Mouse (Mus musculus) limb, embryonic 12.5 days (tissue): ENCODE measurements around the gene Arid5b. TPM values are rescaled to one million over a fixed set of nuclear protein-coding genes. Genes with fewer than 3 reads are reported as not detected.

ENCODE experiments used
- ATAC-seq: fragments of 200-750 bp; cut with Nextera tagmentation; 2 replicates; pipeline ENCODE4 v1.8.0; 2017; ENCODE audit warnings: low read depth, moderate TSS enrichment; ENCODE audit not compliant: insufficient number of reproducible peaks, insufficient read depth, low FRiP score, low TSS enrichment
- H3K27ac ChIP-seq: fragments of 300-500 bp; sonication (generic); 2 replicates; pipeline ENCODE4 v1.5.1; 2016; ENCODE audit warnings: mild to moderate bottlenecking, moderate library complexity
- H3K27me3 ChIP-seq: fragments of 300-500 bp; sonication (generic); 2 replicates; pipeline ENCODE4 v1.6.1; 2016; ENCODE audit warnings: mild to moderate bottlenecking, moderate library complexity
- H3K36me3 ChIP-seq: fragments of 300-500 bp; sonication (generic); 2 replicates; pipeline ENCODE4 v1.6.1; 2016; ENCODE audit warnings: mild to moderate bottlenecking, moderate library complexity
- H3K4me1 ChIP-seq: fragments of 300-500 bp; sonication (generic); replicated peaks from 2 replicates; pipeline ENCODE4 v1.6.1; 2016
- H3K4me2 ChIP-seq: fragments of 300-500 bp; sonication (generic); 2 replicates; pipeline ENCODE4 v1.6.1; 2016; ENCODE audit warnings: mild to moderate bottlenecking, moderate library complexity
- H3K4me3 ChIP-seq: fragments of 300-500 bp; sonication (generic); replicated peaks from 2 replicates; pipeline ENCODE4 v1.5.1; 2016; ENCODE audit warnings: mild to moderate bottlenecking
- H3K9ac ChIP-seq: fragments of 300-500 bp; sonication (generic); replicated peaks from 2 replicates; pipeline ENCODE4 v1.6.1; 2016; ENCODE audit warnings: mild to moderate bottlenecking, moderate library complexity
- H3K9me3 ChIP-seq: fragments of 300-500 bp; sonication (generic); 2 replicates; pipeline ENCODE4 v1.6.1; 2016; ENCODE audit warnings: mild to moderate bottlenecking, moderate library complexity
- WGBS: fragments of 180-500 bp; shearing (Covaris S2); methylation state at CpG from one replicate; pipeline ENCODE4 v1.1.7; 2016; 5-methylcytosine and 5-hydroxymethylcytosine counted together
- polyA plus RNA-seq: library from polyadenylated mRNA; unstranded; fragments of >200 nt; fragmentation: Nextera tagmentation; extraction: Ambion mirVana; gene quantifications from 2 replicates; pipeline ENCODE4 v1.2.1, GENCODE M21; 2016

The Arid5b gene
- polyA plus RNA-seq, 1 experiment from 2014 or later, result 48.0 TPM

DNA sequence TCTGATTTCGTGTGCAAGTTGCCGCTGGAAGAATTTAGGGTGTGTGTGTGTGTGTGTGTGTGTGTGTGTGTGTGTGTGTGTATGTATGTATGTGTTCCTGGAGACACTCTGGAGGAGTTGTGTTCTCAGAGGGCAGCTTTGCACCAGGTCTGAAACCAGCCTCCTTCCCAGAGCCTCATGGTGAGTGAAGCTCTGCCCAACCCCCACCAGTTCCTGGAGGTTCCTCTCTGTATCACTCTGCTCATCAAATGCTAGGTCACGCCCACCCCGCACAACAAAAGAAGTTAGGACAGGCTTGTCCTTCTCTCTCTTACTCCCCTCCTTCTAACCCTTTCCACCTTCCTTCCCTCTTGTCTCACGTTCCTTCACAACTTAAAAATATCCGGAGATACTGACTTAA, 234.6 kb downstream of the Arid5b start:
- ATAC-seq, result no peak
- Histone ChIP-seq H3K9me3 (no peaks in the 10 kb centered on the region), H3K27me3 (no peaks in the 10 kb centered on the region), H3K4me3 (no peak overlapping the region), H3K4me2 (no peak overlapping the region), H3K36me3 (peaks cover 7% of the 10 kb centered on the region; the same call in 1 of the 2 replicates), H3K27ac (no peak overlapping the region), H3K9ac (no peak overlapping the region), H3K4me1 (no peaks in the 10 kb centered on the region)
- 40% methylated on average over 6 of the region's 6 CpGs for WGBS
